Mouse (Mus musculus) right cerebral cortex, adult 2 months (tissue): ENCODE measurements around the gene Rplp1.

Source experiments
- DNase-seq, 2 experiments: peaks; one replicate each; pipeline ENCODE4 v3.0.0; 2021 to 2022; ENCODE audit warnings: low spot score in 2 of 2

Gene Rplp1

DNA sequence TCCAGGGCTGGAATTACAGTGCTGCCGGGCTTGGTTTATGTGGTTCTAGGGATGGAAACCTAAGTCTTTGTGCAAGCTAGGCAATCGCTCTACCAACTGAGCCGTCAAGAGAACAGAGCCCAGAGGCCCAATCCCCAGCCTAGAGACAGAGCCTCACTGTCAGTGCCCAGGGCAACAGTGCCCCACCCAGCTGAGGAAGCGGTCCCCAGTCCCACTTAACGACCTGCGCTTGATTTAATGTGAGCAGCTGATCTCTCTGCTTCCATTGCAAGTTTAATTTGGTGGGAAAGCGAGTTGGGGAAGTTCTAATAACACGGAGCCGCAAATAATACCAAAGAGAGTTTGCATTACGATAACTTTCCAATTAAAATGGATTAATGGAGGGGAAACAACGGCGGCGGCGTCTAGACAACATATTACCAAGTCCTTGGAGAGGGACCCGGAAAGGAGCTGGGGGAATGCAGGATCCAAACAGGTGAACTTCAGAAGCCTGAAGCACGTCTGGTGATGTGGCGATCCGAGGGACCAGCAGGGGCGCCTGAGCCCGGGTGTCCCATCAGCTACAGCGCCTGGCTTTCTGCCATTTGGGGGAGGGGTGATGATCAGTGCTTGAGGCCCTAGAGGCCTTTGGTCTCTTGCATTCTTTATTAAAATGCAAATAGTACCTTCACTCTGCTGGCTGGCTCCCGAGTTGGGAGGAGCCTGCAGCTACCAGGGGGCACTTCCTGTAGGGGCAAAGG is 36.8 kb downstream of the Rplp1 start:
- no peak for DNase-seq

DNA sequence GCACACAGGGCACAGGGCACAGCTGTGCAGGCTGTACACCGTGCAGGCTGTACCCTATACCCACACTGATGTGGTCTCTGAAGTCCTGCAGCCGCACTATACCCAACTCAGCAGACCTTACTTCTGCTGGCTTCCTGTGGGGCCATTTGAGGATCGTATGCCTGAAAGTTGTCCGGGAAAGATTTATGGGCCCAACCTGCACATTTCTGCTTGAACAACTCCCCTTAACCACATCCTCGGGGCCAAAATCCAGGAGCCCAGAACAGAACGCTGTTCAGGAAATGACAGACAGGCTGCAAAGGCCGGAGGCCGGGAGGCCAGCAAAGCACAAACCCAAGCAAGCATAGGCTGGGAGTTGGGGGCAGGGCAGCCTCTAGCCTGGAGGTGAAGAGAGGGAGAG is 41.0 kb downstream of the Rplp1 start:
- DNase-seq, result no peak

- DNase-seq, result peak in 1 of 2 experiments; percentile 28
These were observed 41.9 kb downstream of the Rplp1 start for GRCm38 (mm10) chr9:61872246-61872941.

DNA sequence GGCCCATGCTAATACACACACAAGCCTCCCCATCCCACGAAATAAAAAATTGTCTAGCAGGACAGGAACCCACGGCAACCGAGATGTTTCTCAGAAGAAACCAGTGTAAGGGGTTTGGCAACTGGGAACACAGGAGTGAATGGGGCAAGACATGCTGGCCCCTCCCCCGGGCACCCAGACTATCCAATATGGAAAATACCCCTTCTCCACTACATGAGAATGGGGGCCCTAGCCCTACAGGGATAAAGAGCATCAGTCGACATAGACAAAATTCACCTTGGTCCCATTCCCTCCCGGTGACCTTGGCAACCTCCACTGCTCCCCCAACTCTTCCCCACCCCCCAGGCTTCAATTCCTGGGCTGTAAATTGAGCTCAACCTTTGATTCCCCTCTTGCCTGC is 42.5 kb downstream of the Rplp1 start:
- DNase-seq, result no peak

DNA sequence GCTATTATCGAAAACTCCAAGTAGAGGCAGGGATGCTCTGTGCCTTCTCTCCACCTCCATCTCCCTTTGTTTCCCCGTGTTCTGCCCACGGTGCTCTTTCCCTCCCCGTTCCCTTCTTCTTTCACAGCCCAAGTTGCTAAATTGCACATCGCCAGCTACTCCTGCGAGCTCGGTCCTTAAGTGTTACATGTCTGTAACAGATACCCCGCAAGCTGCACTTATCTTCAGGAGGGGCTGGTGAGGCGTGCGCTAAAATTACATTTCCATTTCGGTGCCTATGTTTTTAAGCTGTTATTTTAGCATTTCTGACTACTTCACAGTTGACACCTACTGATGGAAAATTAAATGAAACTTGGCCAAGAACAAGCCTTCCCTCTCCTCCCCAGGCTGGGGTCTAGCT is 46.7 kb downstream of the Rplp1 start:
- DNase-seq, result peak; percentile 44 to 55
